Mouse (Mus musculus) mouse embryonic stem cell (cell line): ENCODE results near the gene C1ra.
"Not testable (repeated sequence)": the region's sequence is repeated elsewhere in the genome, so short reads cannot be mapped to it uniquely, and the experiment has no call there.

Source experiments
- in situ Hi-C, 2 experiments: fragments of 300-500 bp; cut with MboI; formaldehyde crosslinking; loops; 1 replicate in 1 of 2; 3 replicates in 1 of 2; pipeline ENCODE4 v1.14.3; 2019 to 2020; ENCODE audit warnings: low sequenced_read_pairs in 2 of 2, low pct_unique_long_range_greater_than_20kb in 1 of 2, mixed read lengths in 1 of 2; ENCODE audit not compliant: unreplicated experiment in 1 of 2

Gene C1ra

DNA sequence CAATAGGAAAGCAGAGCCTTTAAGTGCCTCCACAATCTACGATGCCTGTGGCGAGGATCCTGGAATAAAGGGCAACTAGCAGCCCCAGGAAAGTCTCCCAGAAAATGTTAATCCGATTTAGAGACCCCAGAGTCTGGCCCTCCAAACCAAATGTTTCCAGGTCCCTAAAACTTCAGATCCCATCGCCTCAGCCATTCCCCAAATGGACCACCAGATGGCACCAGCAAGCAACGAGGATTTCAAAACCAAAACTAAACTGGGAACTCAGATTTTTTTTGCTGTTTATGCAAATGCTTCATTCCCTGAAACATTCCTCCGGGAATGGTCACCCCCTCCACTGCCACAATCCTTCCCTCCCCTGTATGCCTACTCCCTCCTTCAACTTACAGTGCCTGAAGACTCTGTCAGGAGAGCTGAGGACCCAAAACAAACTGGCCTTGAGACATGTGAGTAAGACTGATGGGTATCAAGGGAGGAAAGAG, at the start of gene C1ra:
Gene C1ra, plus strand, starts transcription at position 51 of the 482 bp plus-strand sequence.
- in situ Hi-C loops = no loop called here

GRCm38 (mm10) chr6:124463881-124464291, 48.3 kb upstream of the C1ra start:
- in situ Hi-C loops = no loop called here

GRCm38 (mm10) chr6:124464305-124465271, 47.6 kb upstream of the C1ra start, which contains the start of gene Clstn3:
Clstn3 (minus strand) TSS chr6:124464794.
- in situ Hi-C loops = no loop called here

GRCm38 (mm10) chr6:124465299-124465698, 46.9 kb upstream of the C1ra start:
- in situ Hi-C loops = no loop called here

GRCm38 (mm10) chr6:124465729-124466128, 46.5 kb upstream of the C1ra start:
- in situ Hi-C loops = no loop called here

DNA sequence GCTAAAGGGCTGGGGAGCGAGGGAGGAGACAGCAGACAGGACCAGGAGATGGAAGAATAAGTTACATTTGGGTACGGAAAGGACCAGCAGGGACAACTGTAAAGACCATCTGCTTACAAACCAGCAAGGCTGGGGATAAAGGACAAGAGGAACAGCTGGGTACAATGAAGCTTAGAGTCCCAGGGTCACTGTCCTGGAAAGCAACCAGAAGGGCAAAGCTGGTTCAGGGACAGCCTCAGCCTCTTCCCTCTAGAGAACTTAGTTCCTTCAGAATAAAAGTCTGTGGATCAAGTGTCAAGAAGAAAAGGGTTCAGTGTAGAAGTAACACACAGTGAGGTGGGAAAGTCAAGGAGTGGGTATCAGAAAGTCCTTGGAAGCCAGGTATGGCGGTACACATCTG, 41.1 kb upstream of the C1ra start:
- in situ Hi-C loops = no loop called here

DNA sequence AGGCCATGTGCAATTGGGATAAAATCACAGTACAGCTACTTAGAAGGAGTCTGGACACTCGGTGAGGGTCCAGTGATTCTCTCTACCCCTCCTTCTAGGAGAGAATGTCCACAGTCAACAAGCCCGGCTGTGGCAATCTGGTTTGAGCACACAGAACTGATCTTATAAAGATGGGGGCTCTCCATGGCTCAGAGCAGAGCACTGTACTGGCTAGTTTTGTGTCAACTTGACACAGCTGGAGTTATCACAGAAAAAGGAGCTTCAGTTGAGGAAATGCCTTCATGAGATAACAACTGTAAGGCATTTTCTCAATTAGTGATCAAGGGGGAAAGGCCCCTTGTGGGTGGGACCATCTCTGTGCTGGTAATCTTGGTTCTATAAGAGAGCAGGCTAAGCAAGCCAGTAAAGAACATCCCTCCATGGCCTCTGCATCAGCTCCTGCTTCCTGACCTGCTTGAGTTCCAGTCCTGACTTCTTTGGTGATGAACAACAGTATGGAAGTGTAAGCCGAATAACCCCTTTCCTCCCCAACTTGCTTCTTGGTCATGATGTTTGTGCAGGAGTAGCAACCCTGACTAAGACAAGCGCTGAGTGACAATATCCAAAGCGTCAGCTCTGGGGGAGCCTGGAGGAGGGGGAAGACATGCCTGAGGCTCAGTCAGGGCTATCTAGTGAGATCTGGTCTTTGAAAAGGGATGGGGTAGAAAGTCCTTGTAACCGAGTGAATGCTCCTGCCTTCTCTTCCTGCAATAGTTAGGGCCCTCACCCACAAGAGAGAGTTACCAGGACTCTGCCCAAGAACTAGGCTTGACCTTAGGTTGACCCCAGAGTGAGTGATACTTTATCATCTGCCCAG, 40.2 kb upstream of the C1ra start:
- in situ Hi-C loops = not testable (repeated sequence)

DNA sequence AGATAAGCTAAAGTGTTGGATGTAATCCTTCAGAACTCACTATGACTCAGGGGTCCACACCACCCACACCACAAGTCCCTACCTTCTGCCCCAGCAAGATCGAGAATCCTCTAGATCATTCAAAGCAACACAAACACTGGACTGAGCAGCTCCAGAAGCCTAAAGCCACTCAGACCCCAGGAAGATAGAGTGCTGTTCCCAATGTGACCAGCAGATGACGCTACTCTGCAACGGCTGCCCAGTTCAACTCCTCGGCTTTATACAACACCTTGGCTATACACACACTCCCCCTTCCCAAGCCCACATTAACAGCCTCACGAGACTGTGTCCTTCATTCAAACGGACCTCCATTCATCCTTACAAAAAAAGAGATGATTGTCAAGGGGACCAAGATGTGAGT, 39.4 kb upstream of the C1ra start:
- in situ Hi-C loops = no loop called here

GRCm38 (mm10) chr6:124474621-124475020, 37.6 kb upstream of the C1ra start:
- in situ Hi-C loops = loop anchor here in 1 of 2 experiments (25.0 kb wide), 1 partner anchor 288 kb away; the partner anchor contains the start of genes Atn1, Eno2 and Gm45234

DNA sequence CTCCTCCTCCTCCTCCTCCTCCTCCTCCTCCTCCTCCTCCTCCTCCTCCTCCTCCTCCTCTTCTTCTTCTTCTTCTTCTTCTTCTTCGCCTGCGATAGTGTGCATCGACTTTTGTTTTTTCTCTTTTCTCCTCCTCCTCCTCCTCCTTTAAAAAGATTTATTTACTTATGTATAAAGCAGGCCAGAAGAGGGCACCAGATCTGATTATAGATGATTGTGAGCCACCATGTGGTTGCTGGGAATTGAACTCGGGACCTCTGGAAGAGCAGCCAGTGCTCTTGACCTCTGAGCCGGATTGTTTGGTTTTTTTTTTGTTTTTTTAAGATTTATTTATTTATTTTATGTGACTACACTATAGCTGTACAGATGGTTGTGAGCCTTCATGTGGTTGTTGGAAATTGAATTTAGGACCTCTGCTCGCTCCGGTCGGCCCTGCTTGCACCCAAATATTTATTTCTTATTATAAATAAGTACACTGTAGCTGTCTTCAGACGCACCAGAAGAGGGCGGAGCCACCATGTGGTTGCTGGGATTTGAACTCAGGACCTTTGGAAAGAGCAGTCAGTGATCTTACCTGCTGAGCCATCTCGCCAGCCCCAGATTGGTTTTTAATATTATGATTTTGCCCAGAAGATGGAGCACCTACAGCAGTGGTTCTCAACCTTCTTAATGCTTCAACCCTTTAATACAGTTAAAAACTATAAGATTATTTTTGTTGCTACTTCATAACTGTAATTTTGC, 36.7 kb upstream of the C1ra start:
- in situ Hi-C loops = loop anchor here in 1 of 2 experiments (25.0 kb wide), 1 partner anchor 287 kb away; the partner anchor contains the start of genes Atn1, Eno2 and Gm45234

GRCm38 (mm10) chr6:124476216-124476615, 36.0 kb upstream of the C1ra start:
- in situ Hi-C loops = loop anchor here in 1 of 2 experiments (25.0 kb wide), 1 partner anchor 286 kb away; the partner anchor contains the start of genes Atn1, Eno2 and Gm45234

- in situ Hi-C loops = loop anchor here in 1 of 2 experiments (25.0 kb wide), 1 partner anchor 286 kb away; the partner anchor contains the start of genes Atn1, Eno2 and Gm45234
Measured at GRCm38 (mm10) chr6:124476796-124477195, 35.4 kb upstream of the C1ra start.

DNA sequence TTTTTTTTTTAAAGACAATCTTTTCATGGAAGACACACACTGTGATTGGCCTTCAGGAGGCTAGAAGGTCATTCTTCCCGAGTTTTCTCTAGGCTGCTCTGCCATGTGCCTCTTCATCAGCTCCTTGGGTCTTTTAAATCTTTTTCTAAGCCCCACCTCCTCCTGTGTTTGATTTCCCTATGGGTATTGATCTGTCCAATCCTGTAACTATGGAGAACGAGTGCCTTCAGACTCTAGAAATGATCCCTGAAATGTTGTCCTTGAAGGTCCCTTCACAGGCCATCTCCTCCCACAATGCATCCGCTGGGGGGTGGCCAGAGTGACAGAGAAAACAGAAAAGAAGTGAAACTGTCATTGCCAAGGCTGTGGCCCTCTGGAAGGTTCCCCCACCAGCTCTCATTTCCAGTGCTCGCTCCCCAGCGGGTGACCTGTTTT, 35.0 kb upstream of the C1ra start:
- in situ Hi-C loops = loop anchor here in 1 of 2 experiments (25.0 kb wide), 1 partner anchor 285 kb away; the partner anchor contains the start of genes Atn1, Eno2 and Gm45234

DNA sequence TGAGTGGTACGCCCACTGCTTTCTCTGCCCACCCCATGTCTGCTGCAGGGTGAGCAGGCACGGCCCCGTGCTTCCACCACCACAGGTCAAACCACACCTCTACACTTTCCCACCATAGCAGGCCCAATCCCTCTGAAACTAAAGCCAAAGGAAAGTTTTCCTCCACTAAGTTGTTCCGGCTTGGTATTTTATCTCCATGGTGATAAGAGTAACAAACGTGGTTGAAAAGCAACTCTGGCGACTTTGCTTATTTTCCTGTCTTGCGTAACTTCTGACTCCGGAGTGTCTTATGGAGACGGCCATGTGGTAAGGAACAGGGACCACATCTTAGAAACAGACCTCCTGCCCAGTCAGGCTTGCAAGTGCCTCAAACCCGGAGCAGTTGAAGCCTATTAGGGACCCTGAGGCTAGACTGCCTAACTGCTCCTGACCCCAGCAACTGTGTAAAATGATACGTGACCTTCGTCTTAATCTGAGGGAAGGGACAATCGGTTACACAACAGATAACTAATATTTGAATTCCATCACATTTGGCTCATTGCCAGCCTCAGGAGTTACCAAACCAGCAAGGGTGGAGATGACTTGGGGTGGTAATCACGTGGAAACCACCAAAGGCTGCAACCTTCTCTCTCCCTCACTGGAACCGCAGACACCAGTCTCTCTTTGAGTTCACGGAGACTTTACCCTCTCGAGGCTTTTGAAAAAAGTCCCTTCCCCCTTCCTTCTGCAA, 34.1 kb upstream of the C1ra start:
- in situ Hi-C loops = loop anchor here in 1 of 2 experiments (25.0 kb wide), 1 partner anchor 284 kb away; the partner anchor contains the start of genes Atn1, Eno2 and Gm45234

DNA sequence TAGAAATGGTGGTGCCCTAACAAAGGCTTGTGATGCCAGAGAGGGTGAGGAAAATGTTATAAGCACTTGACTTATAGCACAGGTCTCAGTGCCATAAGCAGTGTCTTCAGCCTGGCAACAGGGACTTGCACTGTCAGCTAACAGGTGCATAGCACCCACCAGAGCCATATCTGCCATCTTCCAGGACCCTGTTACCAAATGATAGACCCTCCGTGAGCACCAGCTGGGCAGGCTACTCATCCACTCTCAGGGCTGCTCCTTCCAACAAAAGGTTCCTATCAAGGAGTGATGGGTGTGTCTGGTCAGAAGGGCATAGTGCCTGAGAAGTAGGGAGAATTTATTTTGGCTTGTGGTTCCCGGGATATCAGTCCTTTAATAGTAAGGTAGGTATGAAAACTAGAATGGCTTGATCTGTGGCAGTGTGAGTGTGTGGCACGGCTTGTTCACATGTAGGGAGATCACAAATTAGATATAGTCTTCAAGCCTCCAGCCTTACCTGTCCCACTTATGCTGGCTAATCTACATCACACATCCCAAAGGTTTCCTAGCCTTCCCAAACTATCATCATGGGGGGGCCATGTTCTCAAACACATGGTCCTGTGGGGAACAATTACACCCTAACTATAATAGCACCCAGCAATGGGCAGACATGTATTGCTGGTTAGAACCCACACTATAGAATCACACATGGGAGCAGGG, 33.2 kb upstream of the C1ra start:
- in situ Hi-C loops = loop anchor here in 1 of 2 experiments (25.0 kb wide), 1 partner anchor 283 kb away; the partner anchor contains the start of genes Atn1, Eno2 and Gm45234

GRCm38 (mm10) chr6:124479573-124479930, 32.7 kb upstream of the C1ra start:
- in situ Hi-C loops = loop anchor here in 1 of 2 experiments (25.0 kb wide), 1 partner anchor 283 kb away; the partner anchor contains the start of genes Atn1, Eno2 and Gm45234
